Mouse (Mus musculus) stomach, postnatal 0 days (tissue): ENCODE results near the gene Smc2. TPM values are rescaled to one million over a fixed set of nuclear protein-coding genes. Genes with fewer than 3 reads are reported as not detected.
A peak's percentile ranks its signal among the peaks of the same experiment; 100 is the strongest.
"Not testable (repeated sequence)": the region's sequence is repeated elsewhere in the genome, so short reads cannot be mapped to it uniquely, and the experiment has no call there.

Experiments used
- ATAC-seq: fragments of 200-750 bp; cut with Nextera tagmentation; 2 replicates; pipeline ENCODE4 v1.8.0; 2017; ENCODE audit not compliant: low FRiP score, low TSS enrichment
- DNase-seq: peaks from one replicate; pipeline ENCODE4 v3.0.0-alpha.2; 2016; ENCODE audit warnings: low spot score
- H3K27ac ChIP-seq: fragments of 300-500 bp; sonication (generic); replicated peaks from 2 replicates; pipeline ENCODE4 v1.5.1; 2014; ENCODE audit warnings: mild to moderate bottlenecking, control low read depth
- H3K27me3 ChIP-seq: fragments of 300-500 bp; sonication (generic); 2 replicates; pipeline ENCODE4 v1.6.1; 2014; ENCODE audit warnings: low read length; ENCODE audit not compliant: control insufficient read depth, insufficient read depth
- H3K36me3 ChIP-seq: fragments of 300-500 bp; sonication (generic); 2 replicates; pipeline ENCODE4 v1.6.1; 2014; ENCODE audit warnings: low read length, mixed read lengths; ENCODE audit not compliant: control insufficient read depth, insufficient read depth
- H3K4me1 ChIP-seq: fragments of 300-500 bp; sonication (generic); replicated peaks from 2 replicates; pipeline ENCODE4 v1.6.1; 2014; ENCODE audit warnings: antibody characterized with exemption; ENCODE audit not compliant: control insufficient read depth, insufficient read depth
- H3K4me2 ChIP-seq: fragments of 300-500 bp; sonication (generic); replicated peaks from 2 replicates; pipeline ENCODE4 v1.6.1; 2014; ENCODE audit warnings: low read depth, mild to moderate bottlenecking, control low read depth, moderate library complexity
- H3K4me3 ChIP-seq: fragments of 300-500 bp; sonication (generic); 2 replicates; pipeline ENCODE4 v1.5.1; 2014; ENCODE audit warnings: low read depth, low read length, control low read depth
- H3K9ac ChIP-seq: fragments of 300-500 bp; sonication (generic); 2 replicates; pipeline ENCODE4 v1.6.1; 2014; ENCODE audit warnings: mild to moderate bottlenecking, low read length, control low read depth, mixed read lengths
- H3K9me3 ChIP-seq: fragments of 300-500 bp; sonication (generic); 2 replicates; pipeline ENCODE4 v1.6.1; 2016; ENCODE audit warnings: low read length; ENCODE audit not compliant: control insufficient read depth
- CTCF ChIP-seq: IDR thresholded peaks from 2 replicates; pipeline ENCODE4 v1.5.1; 2016; ENCODE audit warnings: antibody characterized with exemption, low read depth, mild to moderate bottlenecking, moderate library complexity
- EP300 ChIP-seq: optimal IDR thresholded peaks from 2 replicates; pipeline ENCODE3; 2016; ENCODE audit warnings: antibody characterized with exemption
- WGBS: fragments of 180-500 bp; shearing (Covaris S2); extraction: QIAGEN DNeasy Blood & Tissue Kit; methylation state at CpG from one replicate; pipeline ENCODE4 v1.1.7; 2014; 5-methylcytosine and 5-hydroxymethylcytosine counted together
- polyA plus RNA-seq: library from polyadenylated mRNA; unstranded; fragments of >200 nt; fragmentation: Nextera tagmentation; extraction: Ambion mirVana; gene quantifications from 2 replicates; pipeline ENCODE4 v1.2.1, GENCODE M21; 2015

Smc2 gene
- polyA plus RNA-seq, 1 experiment from 2014 or later, result 60.1 TPM

GRCm38 (mm10) chr4:52438371-52438885 lies 615 bp upstream of the Smc2 start:
- Histone ChIP-seq H3K9me3 (no peaks in the 10 kb centered on the region), H3K27ac (peak overlapping the region; percentile 76), H3K4me1 (no peaks in the 10 kb centered on the region), H3K4me3 (peak overlapping the region; percentile 69), H3K36me3 (peaks cover 4% of the 10 kb centered on the region; the same call in 1 of the 2 replicates), H3K27me3 (no peaks in the 10 kb centered on the region), H3K9ac (peak overlapping the region; percentile 65), H3K4me2 (peak overlapping the region; percentile 84)
- TF ChIP-seq CTCF, result no peak
- DNase-seq (no peak), ATAC-seq (peak; percentile 75)
- 1% methylated on average over 20 of the region's 20 CpGs for WGBS

DNA sequence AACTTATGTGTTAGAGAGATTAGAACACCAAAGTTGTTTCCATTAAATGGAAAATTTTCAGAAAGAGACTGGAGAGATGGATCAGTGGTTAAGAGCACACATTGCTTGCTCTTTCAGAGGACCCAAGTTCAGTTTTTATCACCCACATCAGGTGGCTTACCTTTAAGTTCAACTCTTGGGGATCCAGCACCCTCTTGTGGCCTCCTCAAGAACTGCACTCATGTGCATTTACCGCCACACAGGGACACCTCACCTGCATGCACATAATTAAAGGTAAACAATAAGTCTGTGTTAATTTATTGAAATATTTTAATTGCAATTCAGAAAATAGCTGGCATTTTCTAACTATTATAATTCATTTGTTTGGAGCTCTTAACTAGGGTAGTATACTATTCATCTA lies 20.7 kb downstream of the Smc2 start:
- no peak for TF ChIP-seq EP300
- peak; percentile 66 for TF ChIP-seq CTCF
- peak; percentile 27 for DNase-seq
- Histone ChIP-seq H3K9ac (no peak overlapping the region), H3K36me3 (peaks cover 7% of the 10 kb centered on the region; the same call in 1 of the 2 replicates), H3K4me2 (no peak overlapping the region), H3K4me3 (no peak overlapping the region), H3K4me1 (no peaks in the 10 kb centered on the region), H3K27me3 (no peaks in the 10 kb centered on the region), H3K27ac (no peak overlapping the region), H3K9me3 (no peaks in the 10 kb centered on the region)
- 92% methylated on average over 1 of the region's 1 CpGs for WGBS
- ATAC-seq, result no peak

DNA sequence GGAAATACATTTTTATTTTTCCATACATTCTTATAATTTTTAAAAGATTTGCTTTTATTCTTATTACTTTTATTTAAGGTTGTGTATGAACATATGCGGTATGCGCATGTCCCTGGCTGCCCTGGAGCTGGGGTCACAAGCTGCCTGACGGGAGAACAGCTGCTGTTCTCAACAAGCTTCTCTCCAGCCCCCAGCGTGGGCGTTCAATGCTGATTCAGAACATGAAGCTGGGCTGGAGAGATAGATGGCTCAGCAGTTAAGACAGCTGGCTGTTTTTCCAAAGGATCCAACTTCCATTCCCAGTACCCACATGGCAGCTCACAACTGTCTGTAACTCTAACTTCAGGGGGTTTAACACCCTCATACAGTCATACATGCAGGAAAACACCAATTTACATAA lies 22.3 kb downstream of the Smc2 start:
- Histone ChIP-seq H3K27ac (no peak overlapping the region), H3K9ac (no peak overlapping the region), H3K36me3 (peaks cover 7% of the 10 kb centered on the region; the same call in 1 of the 2 replicates), H3K4me3 (no peak overlapping the region), H3K9me3 (no peaks in the 10 kb centered on the region), H3K4me1 (no peaks in the 10 kb centered on the region), H3K27me3 (no peaks in the 10 kb centered on the region), H3K4me2 (no peak overlapping the region)
- TF ChIP-seq CTCF (no peak), EP300 (no peak)
- WGBS, result 86% methylated on average over 5 of the region's 5 CpGs
- ATAC-seq (no peak), DNase-seq (no peak)

- no peaks in the 10 kb centered on the region for H3K4me1 ChIP-seq
- H3K36me3 ChIP-seq, result no peaks in the 10 kb centered on the region; the same call in 1 of the 2 replicates
- H3K27me3 ChIP-seq, result no peaks in the 10 kb centered on the region
- WGBS, result 62% methylated on average over 3 of the region's 3 CpGs
- no peak overlapping the region for H3K27ac ChIP-seq
- ATAC-seq (no peak), DNase-seq (no peak)
- H3K9me3 ChIP-seq, result no peaks in the 10 kb centered on the region
- no peak overlapping the region for H3K4me2 ChIP-seq
- no peak overlapping the region for H3K9ac ChIP-seq
- H3K4me3 ChIP-seq, result no peak overlapping the region
- no peak for TF ChIP-seq CTCF
- no peak for TF ChIP-seq EP300
Observed at GRCm38 (mm10) chr4:52473431-52473830, 34.4 kb downstream of the Smc2 start.

DNA sequence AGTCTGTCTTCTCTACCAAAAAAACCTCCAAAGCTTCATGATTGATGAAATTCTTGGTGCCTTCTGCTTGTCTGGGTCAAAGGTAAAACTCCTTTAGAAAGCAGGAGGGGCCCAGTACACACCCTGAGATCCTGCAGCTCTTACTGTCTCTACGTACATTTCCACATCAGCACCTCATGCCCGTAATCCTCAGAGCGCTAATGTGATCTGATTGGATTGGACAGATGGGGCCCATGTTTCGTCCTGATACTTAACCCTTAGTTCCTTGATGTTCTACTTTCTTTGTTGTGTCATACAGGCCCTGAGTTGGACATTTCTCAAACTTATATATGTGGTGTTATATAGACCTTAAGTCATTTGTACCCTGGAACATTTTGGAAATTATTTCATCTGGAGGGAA lies 48.4 kb downstream of the Smc2 start:
- 89% methylated on average over 4 of the region's 4 CpGs for WGBS
- ATAC-seq, result no peak
- no peak overlapping the region for H3K27ac ChIP-seq
- H3K27me3 ChIP-seq, result no peaks in the 10 kb centered on the region
- H3K4me2 ChIP-seq, result no peak overlapping the region
- no peak overlapping the region for H3K9ac ChIP-seq
- H3K4me3 ChIP-seq, result no peak overlapping the region
- H3K9me3 ChIP-seq, result no peaks in the 10 kb centered on the region
- no peak for TF ChIP-seq CTCF
- no peak for TF ChIP-seq EP300
- H3K4me1 ChIP-seq, result no peaks in the 10 kb centered on the region
- H3K36me3 ChIP-seq, result no peaks in the 10 kb centered on the region
- no peak for DNase-seq

- not testable (repeated sequence) for ATAC-seq, H3K4me2 ChIP-seq, H3K36me3 ChIP-seq, H3K4me3 ChIP-seq, H3K27ac ChIP-seq, H3K9ac ChIP-seq, H3K27me3 ChIP-seq, H3K4me1 ChIP-seq, H3K9me3 ChIP-seq, DNase-seq
- WGBS, result 96% methylated on average over 10 of the region's 10 CpGs
Observed at GRCm38 (mm10) chr4:52497144-52497543, 58.1 kb downstream of the Smc2 start, which contains the start of gene Vma21-ps. Vma21-ps (minus strand) TSS chr4:52497244.
